Mouse (Mus musculus): ENCODE measurements around the gene Rnft2. TPM values are rescaled to one million over a fixed set of nuclear protein-coding genes. Genes with fewer than 3 reads are reported as not detected.

Gene Rnft2
- polyA plus RNA-seq, 1 experiment from 2014 or later: 3.4 TPM

DNA sequence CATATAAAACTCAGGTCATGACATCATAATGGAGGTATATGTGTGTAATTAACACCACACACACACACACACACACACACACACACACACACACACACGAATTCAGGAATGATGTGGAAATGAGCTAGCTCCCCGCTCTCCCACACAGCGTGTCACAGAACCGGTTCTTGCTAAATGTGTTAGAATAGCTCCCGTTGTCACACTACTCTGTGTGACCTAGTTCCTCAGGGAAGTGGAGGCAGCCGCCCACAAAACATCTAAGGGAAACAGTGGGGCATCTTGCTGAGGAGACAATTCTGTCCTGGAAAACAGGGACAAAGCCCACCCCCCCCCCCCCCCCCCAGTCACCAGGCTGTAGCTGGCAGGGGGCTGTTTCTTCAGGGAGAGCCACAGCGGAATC, 31.4 kb upstream of the Rnft2 start:
- no peaks in the 10 kb centered on the region for H3K9me3 ChIP-seq (ENCODE audit: low read depth, low read length)
- no peak for TF ChIP-seq CTCF (IDR thresholded peaks at IDR 0.05; ENCODE audit: low read depth)
- no peak overlapping the region for H3K4me2 ChIP-seq
- WGBS: 54% methylated on average over 7 of the region's 7 CpGs
- H3K4me1 ChIP-seq (ENCODE audit: insufficient read depth): peaks cover 12% of the 10 kb centered on the region
- DNase-seq: no peak
- no peak overlapping the region for H3K27ac ChIP-seq (ENCODE audit: low read depth)
- H3K36me3 ChIP-seq (ENCODE audit: insufficient read depth): no peaks in the 10 kb centered on the region
- H3K4me3 ChIP-seq (ENCODE audit: low read depth, low read length): no peak overlapping the region
- no peak overlapping the region for H3K9ac ChIP-seq
- no peak for ATAC-seq (ENCODE audit: insufficient read depth)
- H3K27me3 ChIP-seq (ENCODE audit: insufficient read depth, low read length): peaks cover 16% of the 10 kb centered on the region; the same call in 1 of the 2 replicates

DNA sequence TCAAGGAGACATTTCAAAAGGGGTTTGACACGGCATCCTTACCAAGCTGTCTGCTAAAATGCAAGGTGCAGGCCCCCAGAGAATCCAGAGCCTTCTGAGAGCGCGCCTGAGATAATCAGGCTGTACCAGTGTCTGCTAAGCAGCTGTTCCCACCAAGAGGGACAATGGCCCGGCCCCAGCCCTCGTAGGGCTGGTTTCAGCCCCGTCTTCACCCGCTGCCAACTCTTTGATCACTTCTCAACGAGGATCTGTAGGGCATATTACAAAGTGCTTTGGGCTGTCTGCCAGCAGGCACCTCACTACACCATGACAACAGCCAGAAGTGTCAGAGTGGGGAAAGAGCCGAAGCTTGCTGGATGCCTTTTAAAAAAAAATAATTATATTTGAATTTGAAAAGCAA, 29.6 kb upstream of the Rnft2 start:
- peak overlapping the region; percentile 43 for H3K4me2 ChIP-seq
- DNase-seq (peak; percentile 82), ATAC-seq (ENCODE audit: insufficient read depth) (peak; percentile 80)
- 11% methylated on average over 9 of the region's 9 CpGs for WGBS
- no peaks in the 10 kb centered on the region for H3K36me3 ChIP-seq (ENCODE audit: insufficient read depth)
- H3K27ac ChIP-seq (ENCODE audit: low read depth): no peak overlapping the region
- H3K4me3 ChIP-seq (ENCODE audit: low read depth, low read length): no peak overlapping the region
- no peaks in the 10 kb centered on the region for H3K9me3 ChIP-seq (ENCODE audit: low read depth, low read length)
- H3K9ac ChIP-seq: no peak overlapping the region
- peaks cover 12% of the 10 kb centered on the region for H3K4me1 ChIP-seq (ENCODE audit: insufficient read depth)
- TF ChIP-seq CTCF (IDR thresholded peaks at IDR 0.05; ENCODE audit: low read depth): no peak
- peaks cover 16% of the 10 kb centered on the region; the same call in 1 of the 2 replicates for H3K27me3 ChIP-seq (ENCODE audit: insufficient read depth, low read length)

DNA sequence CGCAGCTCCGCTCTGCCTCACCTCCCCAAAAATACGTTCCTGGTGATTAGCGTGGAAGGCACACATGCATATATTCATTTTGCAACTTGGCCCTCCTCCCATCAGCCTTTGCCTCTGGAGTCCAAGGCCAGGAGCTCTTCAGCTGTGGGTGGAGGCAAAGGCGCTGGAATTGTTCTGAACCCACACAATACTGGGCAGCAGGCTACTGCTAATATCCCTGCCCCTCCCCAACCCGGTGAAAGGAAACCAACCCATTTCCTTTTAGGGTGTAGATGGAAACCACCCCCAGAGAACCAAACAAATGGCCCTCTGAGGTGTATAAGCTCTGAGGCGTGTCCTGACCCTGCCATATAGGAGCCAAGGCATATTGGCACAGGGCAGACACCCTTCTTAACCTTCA, 28.5 kb upstream of the Rnft2 start:
- H3K27ac ChIP-seq (ENCODE audit: low read depth): no peak overlapping the region
- peaks cover 16% of the 10 kb centered on the region; the same call in 1 of the 2 replicates for H3K27me3 ChIP-seq (ENCODE audit: insufficient read depth, low read length)
- DNase-seq (no peak), ATAC-seq (ENCODE audit: insufficient read depth) (no peak)
- 79% methylated on average over 7 of the region's 7 CpGs for WGBS
- H3K9ac ChIP-seq: no peak overlapping the region
- no peaks in the 10 kb centered on the region for H3K36me3 ChIP-seq (ENCODE audit: insufficient read depth)
- TF ChIP-seq CTCF (IDR thresholded peaks at IDR 0.05; ENCODE audit: low read depth): no peak
- no peak overlapping the region for H3K4me2 ChIP-seq
- H3K4me1 ChIP-seq (ENCODE audit: insufficient read depth): peaks cover 12% of the 10 kb centered on the region
- no peaks in the 10 kb centered on the region for H3K9me3 ChIP-seq (ENCODE audit: low read depth, low read length)
- no peak overlapping the region for H3K4me3 ChIP-seq (ENCODE audit: low read depth, low read length)

DNA sequence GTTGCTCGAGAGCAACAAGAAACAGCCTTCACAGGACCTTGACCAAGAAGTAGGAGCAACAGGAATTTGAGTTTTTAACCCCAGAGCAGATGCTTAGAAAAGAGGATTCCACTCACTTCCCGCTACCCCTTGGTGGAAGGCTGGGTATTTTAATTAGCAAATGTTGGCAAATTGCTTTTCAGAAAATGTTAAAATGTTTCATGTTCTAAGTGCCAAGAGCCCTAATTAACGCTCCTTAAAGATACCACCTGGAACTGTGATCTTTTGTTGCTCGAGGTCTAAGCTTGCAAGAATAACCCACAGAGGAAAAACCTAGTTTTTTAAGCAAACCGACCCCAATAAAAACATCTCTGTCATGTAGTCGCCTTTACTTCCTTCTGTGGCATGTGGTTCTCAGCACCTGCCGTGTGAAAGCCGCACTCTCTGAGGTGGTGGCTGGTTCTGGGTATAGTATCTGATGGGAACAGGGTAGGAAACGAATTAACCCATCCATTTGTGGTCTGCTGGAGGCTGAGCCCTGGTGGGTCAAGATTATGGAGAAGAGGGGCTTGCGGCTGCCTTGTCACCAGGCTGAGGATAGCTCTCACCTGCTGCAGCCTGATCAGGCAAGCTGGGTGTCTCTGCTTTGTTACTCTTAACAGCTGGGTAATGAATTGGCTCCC, 26.7 kb upstream of the Rnft2 start:
- Histone ChIP-seq H3K4me2 (no peak overlapping the region), H3K4me1 (ENCODE audit: insufficient read depth) (peaks cover 12% of the 10 kb centered on the region), H3K9ac (no peak overlapping the region), H3K27me3 (ENCODE audit: insufficient read depth, low read length) (peaks cover 16% of the 10 kb centered on the region; the same call in 1 of the 2 replicates), H3K9me3 (ENCODE audit: low read depth, low read length) (no peaks in the 10 kb centered on the region), H3K4me3 (ENCODE audit: low read depth, low read length) (no peak overlapping the region), H3K36me3 (ENCODE audit: insufficient read depth) (no peaks in the 10 kb centered on the region), H3K27ac (ENCODE audit: low read depth) (no peak overlapping the region)
- DNase-seq (no peak), ATAC-seq (ENCODE audit: insufficient read depth) (no peak)
- TF ChIP-seq CTCF (IDR thresholded peaks at IDR 0.05; ENCODE audit: low read depth): no peak
- 66% methylated on average over 10 of the region's 10 CpGs for WGBS

DNA sequence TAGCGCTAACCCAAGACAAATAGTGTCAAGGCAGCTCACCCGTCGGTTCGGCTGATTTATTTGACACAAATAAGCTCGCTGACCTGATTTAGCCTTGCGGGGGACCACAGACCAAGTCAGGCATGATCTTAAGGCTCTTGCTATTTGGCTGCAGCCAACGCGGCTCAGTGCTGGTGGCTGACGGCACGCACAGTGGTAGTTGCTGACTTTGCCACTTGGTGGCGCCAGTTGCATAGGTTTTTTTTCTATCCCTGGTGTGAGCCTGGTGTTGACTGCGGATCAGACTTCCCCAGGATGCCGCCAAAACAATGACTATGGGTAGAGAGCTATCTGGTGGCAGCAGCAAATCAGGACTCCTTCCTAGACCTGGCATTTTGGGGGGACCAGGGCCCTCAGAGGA, 24.1 kb upstream of the Rnft2 start:
- H3K27me3 ChIP-seq (ENCODE audit: insufficient read depth, low read length): peaks cover 16% of the 10 kb centered on the region; the same call in 1 of the 2 replicates
- H3K36me3 ChIP-seq (ENCODE audit: insufficient read depth): no peaks in the 10 kb centered on the region
- H3K4me1 ChIP-seq (ENCODE audit: insufficient read depth): peaks cover under 1% of the 10 kb centered on the region; the same call in 1 of the 2 replicates
- H3K9ac ChIP-seq: no peak overlapping the region
- DNase-seq: peak; percentile 97
- no peak overlapping the region for H3K27ac ChIP-seq (ENCODE audit: low read depth)
- 1% methylated on average over 13 of the region's 13 CpGs for WGBS
- H3K9me3 ChIP-seq (ENCODE audit: low read depth, low read length): no peaks in the 10 kb centered on the region
- no peak overlapping the region for H3K4me3 ChIP-seq (ENCODE audit: low read depth, low read length)
- peak; percentile 86 for ATAC-seq (ENCODE audit: insufficient read depth)
- H3K4me2 ChIP-seq: peak overlapping the region; percentile 44; the same call in 1 of the 2 replicates
- TF ChIP-seq CTCF (IDR thresholded peaks at IDR 0.05; ENCODE audit: low read depth): peak; percentile 94

DNA sequence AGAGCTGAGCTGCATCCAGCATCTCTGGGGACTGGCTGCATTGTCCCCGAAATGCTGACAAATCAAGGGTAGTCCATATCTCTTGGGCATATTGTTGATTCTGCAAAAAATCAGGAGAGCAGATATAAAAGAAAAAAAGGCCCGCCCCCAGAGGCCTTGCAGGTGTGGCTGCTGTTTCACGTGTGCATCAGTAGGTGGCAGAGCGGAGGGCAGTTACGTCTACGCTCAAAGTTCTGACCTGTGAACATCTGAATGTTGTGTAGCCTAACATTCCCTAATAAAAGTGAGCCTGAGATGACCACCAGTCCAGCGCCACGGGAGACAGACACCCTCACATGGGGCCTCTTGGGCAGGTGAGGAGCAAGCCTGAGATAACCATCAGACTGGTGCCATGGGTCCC, 21.4 kb upstream of the Rnft2 start:
- Histone ChIP-seq H3K9ac (no peak overlapping the region), H3K4me2 (no peak overlapping the region), H3K27me3 (ENCODE audit: insufficient read depth, low read length) (no peaks in the 10 kb centered on the region), H3K4me1 (ENCODE audit: insufficient read depth) (no peaks in the 10 kb centered on the region), H3K27ac (ENCODE audit: low read depth) (no peak overlapping the region), H3K9me3 (ENCODE audit: low read depth, low read length) (no peaks in the 10 kb centered on the region), H3K36me3 (ENCODE audit: insufficient read depth) (peaks cover 18% of the 10 kb centered on the region), H3K4me3 (ENCODE audit: low read depth, low read length) (no peak overlapping the region)
- DNase-seq: peak; percentile 40
- WGBS: 37% methylated on average over 8 of the region's 8 CpGs
- ATAC-seq (ENCODE audit: insufficient read depth): no peak
- peak; percentile 57 for TF ChIP-seq CTCF (IDR thresholded peaks at IDR 0.05; ENCODE audit: low read depth)

DNA sequence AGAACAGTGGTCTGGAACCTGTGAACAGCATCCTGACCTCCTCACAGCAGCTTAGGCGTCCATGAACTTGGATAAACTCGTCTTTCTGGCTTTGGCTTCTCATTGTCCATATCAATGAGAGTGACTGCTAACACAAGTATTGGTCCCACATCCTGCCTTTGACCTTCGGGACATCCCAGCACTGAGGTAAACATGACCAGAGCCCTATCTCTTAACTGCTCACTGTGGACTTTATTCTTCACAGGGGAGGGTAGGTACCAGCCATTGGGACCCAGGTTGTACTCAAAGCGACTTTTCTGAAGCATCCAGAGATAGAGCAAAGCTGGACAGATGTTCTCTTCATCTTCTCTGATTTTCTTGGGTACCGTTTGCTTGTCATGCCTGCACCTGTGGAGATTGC, 20.4 kb upstream of the Rnft2 start:
- Histone ChIP-seq H3K9ac (no peak overlapping the region), H3K4me1 (ENCODE audit: insufficient read depth) (no peaks in the 10 kb centered on the region), H3K4me3 (ENCODE audit: low read depth, low read length) (no peak overlapping the region), H3K4me2 (no peak overlapping the region), H3K36me3 (ENCODE audit: insufficient read depth) (peaks cover 28% of the 10 kb centered on the region), H3K9me3 (ENCODE audit: low read depth, low read length) (no peaks in the 10 kb centered on the region), H3K27me3 (ENCODE audit: insufficient read depth, low read length) (no peaks in the 10 kb centered on the region), H3K27ac (ENCODE audit: low read depth) (no peak overlapping the region)
- no peak for ATAC-seq (ENCODE audit: insufficient read depth)
- no peak for TF ChIP-seq CTCF (IDR thresholded peaks at IDR 0.05; ENCODE audit: low read depth)
- 69% methylated on average over 5 of the region's 5 CpGs for WGBS
- DNase-seq: no peak

Measured in lung, embryonic 14.5 days (tissue).